Mouse (Mus musculus) bone marrow, adult 2 months (tissue): ENCODE results near the gene Zfp689. TPM values are rescaled to one million over a fixed set of nuclear protein-coding genes. Genes with fewer than 3 reads are reported as not detected.
"Not testable (repeated sequence)": the region's sequence is repeated elsewhere in the genome, so short reads cannot be mapped to it uniquely, and the experiment has no call there.

Experiments used
- H3K27ac ChIP-seq: fragments of 200-500 bp; 2 replicates; pipeline ENCODE4 v1.5.1; 2012; ENCODE audit warnings: low read depth, mild to moderate bottlenecking, control low read depth, inconsistent platforms, low read length; ENCODE audit not compliant: control insufficient read depth, poor library complexity, insufficient read depth
- H3K4me1 ChIP-seq: fragments of 200-500 bp; 2 replicates; pipeline ENCODE4 v1.6.1; 2011; ENCODE audit warnings: low read length; ENCODE audit not compliant: control insufficient read depth, insufficient read depth
- H3K4me3 ChIP-seq: fragments of 200-500 bp; replicated peaks from 2 replicates; pipeline ENCODE3; 2011; ENCODE audit warnings: mild to moderate bottlenecking, low read depth, low read length, control low read depth; ENCODE audit not compliant: control insufficient read depth
- CTCF ChIP-seq: fragments of 200-500 bp; IDR thresholded peaks from 2 replicates; pipeline ENCODE4 v1.5.1; 2011; ENCODE audit warnings: low read length, control low read depth; ENCODE audit not compliant: control insufficient read depth, insufficient read depth
- POLR2A ChIP-seq: fragments of 200-500 bp; IDR thresholded peaks from 2 replicates; pipeline ENCODE4 v1.6.1; 2011; ENCODE audit warnings: low read depth, mild to moderate bottlenecking, control low read depth, low read length, borderline replicate concordance; ENCODE audit not compliant: control insufficient read depth
- WGBS: fragments of 180-500 bp; shearing (Covaris S2); methylation state at CpG from one replicate; pipeline ENCODE4 v1.1.7; 2018; 5-methylcytosine and 5-hydroxymethylcytosine counted together
- polyA plus RNA-seq: library from polyadenylated mRNA; stranded (reverse); fragments of >200 nt; gene quantifications from 2 replicates; pipeline ENCODE4 v1.2.4, GENCODE M21; 2011; ENCODE audit warnings: low replicate concordance; ENCODE audit not compliant: missing spikeins, insufficient read depth, insufficient read length

Zfp689 gene
- polyA plus RNA-seq, 1 experiment: 3.1 TPM

- 86% methylated on average over 6 of the region's 6 CpGs for WGBS
Observed at GRCm38 (mm10) chr7:127474378-127475070, 25.6 kb upstream of the Zfp689 start.

GRCm38 (mm10) chr7:127473705-127474104 is 24.7 kb upstream of the Zfp689 start:
- no peaks in the 10 kb centered on the region; the same call in 1 of the 2 replicates for H3K4me1 ChIP-seq
- WGBS: 89% methylated on average over 5 of the region's 5 CpGs

More at GRCm38 (mm10) chr7:127474378-127475070, 25.6 kb upstream of the Zfp689 start:
- no peak overlapping the region for H3K27ac ChIP-seq
- no peak overlapping the region for H3K4me3 ChIP-seq
- TF ChIP-seq POLR2A (no peak), CTCF (no peak)
- H3K4me1 ChIP-seq: no peaks in the 10 kb centered on the region; the same call in 1 of the 2 replicates

GRCm38 (mm10) chr7:127472060-127472459 is 23.1 kb upstream of the Zfp689 start:
- 6% methylated on average over 7 of the region's 7 CpGs for WGBS
- no peaks in the 10 kb centered on the region; the same call in 1 of the 2 replicates for H3K4me1 ChIP-seq
- H3K4me3 ChIP-seq: peak overlapping the region; percentile 95
- H3K27ac ChIP-seq: peak overlapping the region; percentile 96
- no peak for TF ChIP-seq POLR2A
- TF ChIP-seq CTCF: no peak

More at GRCm38 (mm10) chr7:127473705-127474104, 24.7 kb upstream of the Zfp689 start:
- Histone ChIP-seq H3K4me3 (no peak overlapping the region), H3K27ac (no peak overlapping the region)
- no peak for TF ChIP-seq CTCF
- no peak for TF ChIP-seq POLR2A

- TF ChIP-seq CTCF (no peak), POLR2A (no peak)
- under 1% methylated on average over 25 of the region's 25 CpGs for WGBS
- H3K4me1 ChIP-seq: no peaks in the 10 kb centered on the region; the same call in 1 of the 2 replicates
- H3K27ac ChIP-seq: peak overlapping the region; percentile 96
- peak overlapping the region; percentile 95 for H3K4me3 ChIP-seq
Observed at GRCm38 (mm10) chr7:127471646-127472010, 22.7 kb upstream of the Zfp689 start.

GRCm38 (mm10) chr7:127470743-127471645 is 22.0 kb upstream of the Zfp689 start:
- 0 out of 2 replicates have a peak, but pooled peaks have one; percentile 40 for TF ChIP-seq POLR2A
- no peak for TF ChIP-seq CTCF

GRCm38 (mm10) chr7:127470011-127470715 is 21.2 kb upstream of the Zfp689 start:
- H3K4me3 ChIP-seq: peak overlapping the region; percentile 95
- H3K27ac ChIP-seq: peak overlapping the region; percentile 96
- 10% methylated on average over 10 of the region's 10 CpGs for WGBS
- TF ChIP-seq POLR2A (no peak), CTCF (no peak)
- no peaks in the 10 kb centered on the region; the same call in 1 of the 2 replicates for H3K4me1 ChIP-seq

More at GRCm38 (mm10) chr7:127470743-127471645, 22.0 kb upstream of the Zfp689 start:
- H3K27ac ChIP-seq: peak overlapping the region; percentile 96
- no peaks in the 10 kb centered on the region; the same call in 1 of the 2 replicates for H3K4me1 ChIP-seq
- WGBS: under 1% methylated on average over 46 of the region's 46 CpGs
- H3K4me3 ChIP-seq: peak overlapping the region; percentile 95

GRCm38 (mm10) chr7:127466606-127467005 is 17.6 kb upstream of the Zfp689 start:
- 88% methylated on average over 4 of the region's 4 CpGs for WGBS
- TF ChIP-seq POLR2A: no peak
- TF ChIP-seq CTCF: no peak
- H3K4me3 ChIP-seq: no peak overlapping the region
- no peaks in the 10 kb centered on the region; the same call in 1 of the 2 replicates for H3K4me1 ChIP-seq
- H3K27ac ChIP-seq: no peak overlapping the region

GRCm38 (mm10) chr7:127465670-127466069 is 16.7 kb upstream of the Zfp689 start:
- 83% methylated on average over 2 of the region's 2 CpGs for WGBS
- not testable (repeated sequence) for H3K4me3 ChIP-seq, H3K27ac ChIP-seq, H3K4me1 ChIP-seq
